ENCODE assay signal across 28 mouse cellular contexts in the genomic region with DNA sequence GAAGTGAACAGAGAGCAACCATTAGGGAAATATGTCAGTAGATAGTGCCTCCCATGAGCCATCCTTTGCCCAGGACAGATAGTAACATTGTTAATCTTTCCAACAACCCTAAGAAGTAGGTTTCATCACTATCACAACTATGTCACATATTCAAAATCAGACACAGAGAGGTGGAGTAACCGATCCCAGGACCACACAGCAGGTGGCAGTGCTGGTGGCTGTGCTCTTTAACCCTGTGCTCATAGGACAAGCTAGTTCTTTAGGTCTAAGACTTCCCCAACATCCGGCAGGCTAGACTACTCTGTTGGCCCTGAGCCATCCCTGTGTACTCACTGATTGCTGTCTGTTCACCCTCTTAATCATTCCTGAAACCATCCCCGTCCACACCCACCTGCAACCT. TPM values are rescaled to one million over a fixed set of nuclear protein-coding genes. Genes with fewer than 3 reads are reported as not detected.
DNase-seq lines count a peak whose midpoint lies in the region; ATAC-seq and TF ChIP-seq lines count a peak whose summit lies in the region.
"Had no signal": no experiment of that assay in that cellular context is flagged by ENCODE, and none has a peak within 500 bp of the region (broad histone marks: within the 10 kb centered on the region; RNA-seq: fewer than 3 reads in every experiment).

No protein-coding gene starts in this region.

- no peak overlapping the region for H3K27ac ChIP-seq in liver, adult 2 months (replicated peaks; ENCODE audit: insufficient read depth, low read depth, low read length)
- H3K27ac ChIP-seq in liver, embryonic 11.5 days (ENCODE audit: low read depth, low read length), result no peak overlapping the region
- H3K27ac ChIP-seq in intestine, embryonic 16.5 days (ENCODE audit: low read length), result no peak overlapping the region
- H3K27ac ChIP-seq in small intestine, adult 2 months (ENCODE audit: insufficient read depth, low read depth, low read length), result peak overlapping the region; percentile 32; the same call in 1 of the 2 replicates
- H3K27ac ChIP-seq: embryonic facial prominence, embryonic 10.5 days; embryonic facial prominence, embryonic 12.5 days; forebrain, embryonic 10.5 days; forebrain, embryonic 12.5 days had no signal

- DNase-seq in liver, adult 2 months (ENCODE audit: extremely low read depth, low read depth, low spot score), result no peak
- DNase-seq in liver, embryonic 11.5 days (ENCODE audit: low spot score), result no peak
- DNase-seq in gastrocnemius, adult 8-10 months (ENCODE audit: low spot score in 2 of 2), result no peak
- DNase-seq in thymus, postnatal 4 days, result no peak
- DNase-seq in cerebellum, adult 8-10 months, result no peak
- DNase-seq: adrenal gland, adult 2 months; adrenal gland, postnatal 10 days; adrenal gland, postnatal 25 days; B cell, adult 2 months; cerebellum, adult 11 months; cerebellum, adult 18-20 months; cerebellum, adult 9-10 months; cerebellum, postnatal 10 days; cerebellum, postnatal 25 days had no signal

- TF ChIP-seq POLR2A in liver, adult 2 months (IDR thresholded peaks at IDR 0.05; ENCODE audit: extremely low read depth, insufficient read depth, low read length), result no peak
- no peak for TF ChIP-seq POLR2A in small intestine, adult 2 months (IDR thresholded peaks at IDR 0.05; ENCODE audit: low read depth, low read length)

- H3K27me3 ChIP-seq in liver, adult 2 months (ENCODE audit: control insufficient read depth, insufficient read depth, low read length), result no peaks in the 10 kb centered on the region
- no peaks in the 10 kb centered on the region for H3K27me3 ChIP-seq in liver, embryonic 11.5 days (replicated peaks; ENCODE audit: control insufficient read depth, insufficient read depth, low read length)
- no peaks in the 10 kb centered on the region for H3K27me3 ChIP-seq in intestine, embryonic 16.5 days (replicated peaks; ENCODE audit: control insufficient read depth, insufficient read depth, low read length)
- no peaks in the 10 kb centered on the region for H3K27me3 ChIP-seq in small intestine, adult 2 months (ENCODE audit: control insufficient read depth, insufficient read depth, low read length)
- H3K27me3 ChIP-seq: CH12.LX; embryonic facial prominence, embryonic 12.5 days; forebrain, embryonic 12.5 days had no signal

- H3K4me3 ChIP-seq in liver, adult 2 months (ENCODE audit: insufficient read depth, low read depth, low read length), result no peak overlapping the region
- no peak overlapping the region for H3K4me3 ChIP-seq in liver, embryonic 11.5 days (ENCODE audit: low read depth, low read length)
- no peak overlapping the region for H3K4me3 ChIP-seq in intestine, embryonic 16.5 days (ENCODE audit: low read length)
- no peak overlapping the region for H3K4me3 ChIP-seq in small intestine, adult 2 months (ENCODE audit: low read depth, low read length)
- H3K4me3 ChIP-seq: embryonic facial prominence, embryonic 10.5 days; embryonic facial prominence, embryonic 12.5 days; forebrain, embryonic 10.5 days; forebrain, embryonic 12.5 days had no signal

- no peak overlapping the region for H3K9ac ChIP-seq in liver, adult 2 months (ENCODE audit: low read depth, low read length)
- no peak overlapping the region for H3K9ac ChIP-seq in liver, embryonic 11.5 days (ENCODE audit: low read depth, low read length)
- no peak overlapping the region for H3K9ac ChIP-seq in intestine, embryonic 16.5 days (ENCODE audit: low read depth, low read length)
- H3K9ac ChIP-seq: embryonic facial prominence, embryonic 12.5 days; forebrain, embryonic 12.5 days had no signal

- H3K79me2 ChIP-seq in liver, adult 2 months (ENCODE audit: control insufficient read depth, insufficient read depth, low read length), result no peaks in the 10 kb centered on the region

- H3K4me2 ChIP-seq in liver, embryonic 11.5 days, result no peak overlapping the region
- H3K4me2 ChIP-seq in intestine, embryonic 16.5 days (ENCODE audit: low read depth, low read length), result no peak overlapping the region
- H3K4me2 ChIP-seq: embryonic facial prominence, embryonic 12.5 days; forebrain, embryonic 12.5 days had no signal

- H3K36me3 ChIP-seq in liver, adult 2 months (ENCODE audit: control insufficient read depth, insufficient read depth, low read length), result peaks cover 10% of the 10 kb centered on the region
- no peaks in the 10 kb centered on the region for H3K36me3 ChIP-seq in liver, embryonic 11.5 days (ENCODE audit: control insufficient read depth, insufficient read depth, low read length)
- H3K36me3 ChIP-seq in intestine, embryonic 16.5 days (ENCODE audit: control insufficient read depth, insufficient read depth, low read length), result 0 out of 2 replicates have a peak, but pooled peaks cover 2% of the 10 kb centered on the region
- H3K36me3 ChIP-seq in small intestine, adult 2 months (ENCODE audit: control insufficient read depth, insufficient read depth, low read length), result peaks cover 45% of the 10 kb centered on the region
- H3K36me3 ChIP-seq: embryonic facial prominence, embryonic 10.5 days; embryonic facial prominence, embryonic 12.5 days; forebrain, embryonic 10.5 days; forebrain, embryonic 12.5 days had no signal

- WGBS in liver, adult 2 months, result 75% methylated on average over 3 of the region's 3 CpGs
- 74% methylated on average over 3 of the region's 3 CpGs for WGBS in liver, embryonic 11.5 days
- WGBS in intestine, embryonic 16.5 days, result 68% methylated on average over 3 of the region's 3 CpGs
- WGBS in small intestine, adult 2 months, result 36% methylated on average over 3 of the region's 3 CpGs

- no peak for ATAC-seq in liver, embryonic 11.5 days (replicated peaks; ENCODE audit: low FRiP score)
- ATAC-seq in intestine, embryonic 16.5 days, result 0 out of 2 replicates have a peak, but pooled peaks have one; percentile 35
- ATAC-seq: CD4-positive, CD25-positive, alpha-beta regulatory T cell, adult 4 months; forebrain, embryonic 14.5 days; forebrain, embryonic 16.5 days had no signal

- no peaks in the 10 kb centered on the region for H3K9me3 ChIP-seq in liver, embryonic 11.5 days (ENCODE audit: control insufficient read depth, low read length)
- H3K9me3 ChIP-seq in intestine, embryonic 16.5 days (ENCODE audit: control insufficient read depth, low read length), result 0 out of 2 replicates have a peak, but pooled peaks cover 2% of the 10 kb centered on the region
- H3K9me3 ChIP-seq: embryonic facial prominence, embryonic 10.5 days; embryonic facial prominence, embryonic 12.5 days; forebrain, embryonic 10.5 days; forebrain, embryonic 12.5 days had no signal

- H3K4me1 ChIP-seq in liver, adult 2 months (ENCODE audit: control insufficient read depth, insufficient read depth, low read length), result no peaks in the 10 kb centered on the region
- H3K4me1 ChIP-seq in liver, embryonic 11.5 days (replicated peaks; ENCODE audit: control insufficient read depth, insufficient read depth, low read length), result no peaks in the 10 kb centered on the region
- H3K4me1 ChIP-seq in intestine, embryonic 16.5 days (ENCODE audit: control insufficient read depth, insufficient read depth, low read length), result peaks cover 4% of the 10 kb centered on the region; the same call in 1 of the 2 replicates
- peaks cover 5% of the 10 kb centered on the region; the same call in 1 of the 2 replicates for H3K4me1 ChIP-seq in small intestine, adult 2 months (ENCODE audit: control insufficient read depth, insufficient read depth, insufficient read length, low read length)
- H3K4me1 ChIP-seq: embryonic facial prominence, embryonic 10.5 days; embryonic facial prominence, embryonic 12.5 days; forebrain, embryonic 10.5 days; forebrain, embryonic 12.5 days had no signal

- TF ChIP-seq CTCF in liver, adult 2 months (IDR thresholded peaks at IDR 0.05; ENCODE audit: low read depth, low read length), result 0 out of 2 replicates have a peak, but pooled peaks have one; percentile 6
- TF ChIP-seq CTCF in small intestine, adult 2 months (IDR thresholded peaks at IDR 0.05; ENCODE audit: extremely low read depth, insufficient read length, insufficient replicate concordance, low read depth, low read length), result peak; percentile 60; the same call in 1 of the 2 replicates

RNA-seq across cellular contexts. Expression of gene Tmco4, which starts 21.7 kb away (rescaled TPM):
- total RNA-seq in liver, adult 2 months (2014; rRNA removed), result 10.2 and 12.6 TPM in 2 replicates
- polyA plus RNA-seq in liver, adult 2 months (2012; rRNA removed), result 14.6 and 15.3 TPM in 2 replicates
- polyA plus RNA-seq in liver, embryonic 11.5 days (2014; fragmentation: Nextera tagmentation; extraction: Ambion mirVana), result 1.5 and 1.9 TPM in 2 replicates
- 16.3 and 17.1 TPM in 2 replicates for polyA plus RNA-seq in intestine, embryonic 16.5 days (2015; fragmentation: Nextera tagmentation; extraction: Ambion mirVana)
- polyA plus RNA-seq in small intestine, adult 2 months (2012; rRNA removed), result 23.2 and 34.2 TPM in 2 replicates
- total RNA-seq in gastrocnemius, adult 8-10 months (2022), result 10 to 100 TPM; 10.2 to 16.9 (median 12.0) TPM

RNA-seq across cellular contexts. Expression of gene Rnf186, which starts 27.5 kb away (rescaled TPM):
- 5.5 and 13.4 TPM in 2 replicates for total RNA-seq in liver, adult 2 months (2014; rRNA removed)
- 24.5 and 25.8 TPM in 2 replicates for polyA plus RNA-seq in liver, adult 2 months (2012; rRNA removed)
- polyA plus RNA-seq in liver, embryonic 11.5 days (2014; fragmentation: Nextera tagmentation; extraction: Ambion mirVana), result not detected in 2 replicates
- polyA plus RNA-seq in intestine, embryonic 16.5 days (2015; fragmentation: Nextera tagmentation; extraction: Ambion mirVana), result 106 and 121 TPM in 2 replicates
- polyA plus RNA-seq in small intestine, adult 2 months (2012; rRNA removed), result 309 and 461 TPM in 2 replicates
- total RNA-seq in gastrocnemius, adult 8-10 months (2022), result not detected
- total RNA-seq: adrenal gland, adult 2 months; adrenal gland, postnatal 10 days; adrenal gland, postnatal 25 days; CH12.LX had no signal
- polyA plus RNA-seq: brain, embryonic 14.5 days; CD4-positive, CD25-positive, alpha-beta regulatory T cell, adult 4 months; cortical plate, adult 2 months; embryonic facial prominence, embryonic 10.5 days; embryonic facial prominence, embryonic 12.5 days; embryonic facial prominence, embryonic 14.5 days; forebrain, embryonic 10.5 days; forebrain, embryonic 12.5 days; forebrain, embryonic 14.5 days; forebrain, embryonic 16.5 days; G1E had no signal

Comparison
In these comparisons a context has a peak if more than half of its experiments do, and no peak if none do; other contexts are left out.
1. RNA of gene Rnf186, which starts 27.5 kb away (polyA plus RNA-seq): 309 to 461 TPM in small intestine, adult 2 months, 106 to 121 TPM in intestine, embryonic 16.5 days and 24.5 to 25.8 TPM in liver, adult 2 months; not detected in liver, embryonic 11.5 days; every median in the first group is over 10 times any median in the second.